Mouse (Mus musculus) heart, postnatal 25 days (tissue): Measurements from ENCODE around the gene Frs3. TPM values are rescaled to one million over a fixed set of nuclear protein-coding genes. Genes with fewer than 3 reads are reported as not detected.
"Not testable (repeated sequence)": the region's sequence is repeated elsewhere in the genome, so short reads cannot be mapped to it uniquely, and the experiment has no call there.

Source experiments
- DNase-seq: peaks from one replicate; pipeline ENCODE4 v3.0.0; 2022; ENCODE audit warnings: low spot score
- intact Hi-C: fragments of 180-260 bp; cut with DNase I; formaldehyde crosslinking; loops from one replicate; pipeline ENCODE4 v1.15.1; 2025
- total RNA-seq, 2 experiments: library from RNA; stranded (reverse); gene quantifications; 2 replicates each; pipeline ENCODE4 v1.2.3; 2021

The Frs3 gene
- total RNA-seq = 1 to 10 TPM; 4.9 to 5.2 TPM

DNA sequence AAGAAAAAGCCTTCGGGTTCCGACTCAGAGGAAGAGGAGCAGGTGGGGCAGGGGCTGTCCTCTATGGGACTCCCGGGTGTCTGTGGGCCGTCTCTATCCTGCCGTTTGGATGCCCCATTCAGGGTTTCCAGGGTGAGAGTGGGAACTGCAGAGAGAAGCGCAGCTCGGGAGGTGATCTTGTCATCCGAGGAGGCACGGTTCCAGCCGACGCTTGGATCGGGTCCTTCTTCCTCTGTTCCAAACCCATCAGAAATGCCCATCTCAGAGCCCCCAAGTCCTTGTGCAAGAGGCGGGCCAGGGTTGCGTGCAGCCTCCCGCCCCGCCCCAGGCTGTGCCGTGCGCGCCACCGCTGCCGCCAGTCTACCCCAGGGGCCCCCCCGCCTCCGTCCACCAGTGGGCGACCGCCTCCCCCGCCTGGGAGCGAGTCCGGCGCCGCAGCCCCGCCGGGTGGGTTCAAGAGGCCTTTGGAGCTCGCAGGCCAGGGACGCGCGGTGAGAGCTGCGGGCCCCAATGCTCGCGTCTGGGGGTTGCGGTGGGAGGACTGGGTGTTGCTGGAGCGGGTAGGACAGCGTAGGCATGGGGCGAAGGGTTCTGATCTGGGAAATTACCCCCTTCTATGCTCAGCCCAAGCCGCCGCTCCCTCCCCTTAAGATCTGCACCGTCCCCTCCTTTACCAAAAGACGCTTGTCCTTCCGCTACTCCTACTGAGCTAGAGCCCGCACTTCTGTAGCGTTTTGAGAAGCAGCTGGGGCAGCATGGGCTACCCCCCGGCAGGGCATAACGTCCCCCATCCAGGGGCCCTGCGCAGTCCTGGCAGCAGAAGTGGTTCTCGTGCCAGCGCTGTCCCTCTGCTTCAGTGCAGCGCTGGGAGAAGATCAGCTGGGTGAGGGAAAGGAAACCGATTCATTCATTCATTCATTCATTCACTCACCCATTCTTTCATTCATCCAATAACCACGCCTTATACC is at the start of gene Frs3:
TSS of gene Frs3 (plus strand) at position 423 of the 968 bp plus-strand sequence.
- peak; percentile 58 for DNase-seq
- intact Hi-C loops = loop anchor here (10.0 kb wide), 1 partner anchor 284 kb away; the partner anchor contains the start of gene Guca1a

DNA sequence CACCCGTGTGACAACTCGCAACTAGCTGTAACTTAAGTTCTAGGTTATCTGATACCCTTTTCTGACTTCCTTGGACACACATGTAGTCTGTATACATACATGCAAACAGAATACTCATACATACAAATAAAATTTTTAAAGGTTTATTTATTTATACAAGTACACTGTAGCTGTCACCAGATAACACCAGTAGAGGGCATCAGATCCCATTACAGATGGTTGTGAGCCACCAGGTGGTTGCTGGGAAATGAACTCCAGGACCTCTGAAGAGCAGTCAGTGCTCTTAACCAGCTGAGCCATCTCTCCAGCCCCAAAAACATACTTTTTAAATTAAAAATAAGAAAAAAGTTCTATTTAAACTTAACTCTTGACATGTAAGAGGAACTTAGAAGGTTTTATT is 45.8 kb upstream of the Frs3 start:
- intact Hi-C loops = no loop called here

GRCm38 (mm10) chr17:47646683-47647082 is 42.1 kb upstream of the Frs3 start:
- intact Hi-C loops = no loop called here

More for the DNA sequence above, 45.8 kb upstream of the Frs3 start:
- no peak for DNase-seq

GRCm38 (mm10) chr17:47648966-47649365 is 39.9 kb upstream of the Frs3 start:
- intact Hi-C loops = no loop called here
- DNase-seq = no peak

More at GRCm38 (mm10) chr17:47646683-47647082, 42.1 kb upstream of the Frs3 start:
- DNase-seq = peak; percentile 12

DNA sequence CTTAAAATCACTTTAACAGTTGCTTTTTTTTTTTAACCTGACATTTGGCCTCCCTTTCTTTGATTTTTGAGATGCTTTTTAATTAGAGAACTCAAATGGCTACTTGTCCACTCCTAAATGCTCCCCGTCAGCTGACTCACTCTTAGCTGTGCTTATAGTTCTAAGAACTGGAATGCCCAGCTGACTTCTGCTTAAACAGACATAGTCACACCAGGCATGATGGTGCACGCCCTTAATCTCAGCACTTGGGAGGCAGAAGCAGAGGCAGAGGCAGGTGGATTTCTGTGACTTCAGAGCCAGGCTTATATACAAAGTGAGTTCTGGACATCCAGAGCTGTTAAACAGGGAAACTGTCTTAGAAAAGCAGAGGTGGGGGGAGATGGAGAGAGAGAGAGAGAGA is 36.9 kb upstream of the Frs3 start:
- intact Hi-C loops = no loop called here
- no peak for DNase-seq

GRCm38 (mm10) chr17:47654346-47654745 is 34.5 kb upstream of the Frs3 start:
- DNase-seq, intact Hi-C loops: not testable (repeated sequence)

DNA sequence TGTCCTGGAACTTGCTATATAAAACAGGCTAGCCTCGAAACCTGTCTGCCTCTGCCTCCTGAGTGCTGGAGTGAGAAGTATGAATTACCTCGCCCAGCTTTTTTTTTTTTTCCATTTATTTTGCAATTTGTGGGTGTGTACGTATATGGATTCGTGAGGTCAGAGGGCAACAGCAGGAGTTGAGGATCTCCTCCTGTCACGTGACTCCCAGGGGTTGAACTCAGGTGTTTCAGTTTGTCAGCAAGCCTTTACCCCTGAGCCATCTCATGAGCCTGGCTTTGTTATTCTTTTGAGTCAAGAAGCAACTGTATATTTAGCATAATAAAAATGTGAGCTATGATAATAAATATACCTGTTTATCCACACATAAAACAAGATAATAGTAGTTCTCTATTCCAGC is 33.1 kb upstream of the Frs3 start:
- DNase-seq = no peak
- intact Hi-C loops = no loop called here

- intact Hi-C loops = no loop called here
- DNase-seq = no peak
These were observed 30.9 kb upstream of the Frs3 start for GRCm38 (mm10) chr17:47657901-47658300.

DNA sequence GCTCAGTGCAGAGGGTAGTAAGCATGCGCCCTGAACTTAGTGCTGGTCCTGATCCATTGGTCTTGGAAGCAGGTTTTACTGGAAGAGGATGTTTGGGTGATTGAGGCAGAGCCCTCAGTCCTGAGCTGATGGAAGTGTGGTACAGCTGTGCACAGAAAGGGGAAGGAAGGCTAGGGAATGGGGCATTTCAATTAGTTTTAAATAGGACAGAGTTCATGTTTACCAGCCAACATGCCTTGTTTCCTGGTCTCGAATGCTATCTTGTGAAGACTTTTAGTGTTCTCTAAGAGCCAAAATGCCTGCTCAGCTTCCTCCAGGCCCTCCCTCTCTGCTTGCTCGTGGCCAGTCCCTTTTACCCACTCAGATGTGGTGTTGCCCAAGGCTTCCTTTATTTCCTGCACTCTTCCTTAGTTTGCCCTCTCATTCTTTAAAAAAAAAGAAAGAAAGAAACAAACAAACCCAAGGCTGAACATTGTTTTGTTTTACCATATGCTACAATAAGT is 30.0 kb upstream of the Frs3 start:
- no peak for DNase-seq
- intact Hi-C loops = no loop called here

- intact Hi-C loops = no loop called here
- DNase-seq = no peak
These were observed 25.7 kb upstream of the Frs3 start for GRCm38 (mm10) chr17:47663009-47663713.

GRCm38 (mm10) chr17:47664474-47664873 is 24.4 kb upstream of the Frs3 start:
- intact Hi-C loops = no loop called here
- DNase-seq = no peak

DNA sequence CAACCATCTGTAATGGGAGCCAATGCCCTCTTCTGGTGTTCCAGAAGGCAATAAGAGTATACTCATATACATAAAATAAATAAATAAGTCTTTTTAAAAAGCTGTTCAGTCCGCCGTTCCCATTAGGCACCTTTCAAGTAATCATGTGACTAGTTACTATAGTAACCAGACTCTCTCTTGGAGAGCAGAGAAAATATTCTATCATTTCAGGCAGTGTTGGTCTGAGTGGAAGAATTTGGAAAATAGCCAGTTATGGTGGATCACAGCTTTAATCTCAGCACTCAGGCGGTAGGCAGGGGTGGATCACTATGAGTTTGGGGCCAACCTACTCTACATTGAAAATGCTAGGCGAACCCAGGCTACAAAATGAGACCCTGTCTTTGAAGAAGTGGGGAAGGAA is 19.7 kb upstream of the Frs3 start:
- intact Hi-C loops = no loop called here
- DNase-seq = no peak

DNA sequence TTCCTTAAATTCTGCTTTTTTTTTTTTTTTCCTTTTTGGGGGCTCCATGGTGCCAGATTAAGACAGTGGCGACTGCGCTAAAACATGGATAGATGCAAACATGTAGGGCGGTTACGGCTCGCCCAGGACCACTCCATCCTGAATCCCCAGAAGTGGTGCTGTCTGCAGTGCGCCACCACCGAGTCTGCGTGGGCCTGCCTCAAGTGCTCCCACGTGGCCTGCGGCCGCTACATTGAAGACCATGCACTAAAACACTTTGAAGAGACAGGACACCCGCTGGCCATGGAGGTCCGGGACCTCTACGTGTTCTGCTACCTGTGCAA is 16.9 kb upstream of the Frs3 start:
- intact Hi-C loops = loop anchor here (10.0 kb wide), 1 partner anchor 297 kb away; no protein-coding TSS in a partner anchor
- DNase-seq = no peak

GRCm38 (mm10) chr17:47672311-47673111 is 16.3 kb upstream of the Frs3 start:
- intact Hi-C loops = loop anchor here (10.0 kb wide), 1 partner anchor 298 kb away; no protein-coding TSS in a partner anchor
- DNase-seq = peak; percentile 35

- intact Hi-C loops = loop anchor here (1.0 to 10.0 kb wide), 5 partner anchors 44 to 302 kb away; partner anchors contain the start of genes Bysl, Gm20517, Med20 and Usp49
- DNase-seq = no peak
These were observed 12.2 kb upstream of the Frs3 start for GRCm38 (mm10) chr17:47676581-47676980.

GRCm38 (mm10) chr17:47678238-47678637 is 10.6 kb upstream of the Frs3 start:
- DNase-seq = no peak
- intact Hi-C loops = loop anchor here (5.0 to 10.0 kb wide), 4 partner anchors 46 to 303 kb away; partner anchors contain the start of genes Bysl, Gm20517, Med20 and Usp49

GRCm38 (mm10) chr17:47678702-47679101 is 10.1 kb upstream of the Frs3 start:
- DNase-seq = no peak
- intact Hi-C loops = loop anchor here (5.0 to 10.0 kb wide), 4 partner anchors 46 to 304 kb away; partner anchors contain the start of genes Bysl, Gm20517, Med20 and Usp49

GRCm38 (mm10) chr17:47682836-47683235 is 6.0 kb upstream of the Frs3 start:
- DNase-seq = no peak
- intact Hi-C loops = loop anchor here (10.0 kb wide), 1 partner anchor 278 kb away; the partner anchor contains the start of gene Guca1a
